Mouse (Mus musculus) T-helper 2 cell (primary cell): ENCODE results near the gene Olfr115.

Experiments
- in situ Hi-C: fragments of 300-600 bp; cut with MboI, MseI; formaldehyde crosslinking; loops from one replicate; pipeline ENCODE4 v1.15.1; 2025; ENCODE audit warnings: high pct_unique_total_duplicates

Gene Olfr115

GRCm38 (mm10) chr17:37627009-37627408, at the start of gene Olfr115, which contains the start of gene Olfr116:
Gene Olfr115 (minus strand): TSS chr17:37627109.
Gene Olfr116 (minus strand): TSS chr17:37627199.
- in situ Hi-C loops = no loop called here

GRCm38 (mm10) chr17:37666688-37667087, 39.8 kb upstream of the Olfr115 start, which contains the start of gene Olfr118:
Gene Olfr118 (plus strand): TSS chr17:37666988.
- in situ Hi-C loops = no loop called here

DNA sequence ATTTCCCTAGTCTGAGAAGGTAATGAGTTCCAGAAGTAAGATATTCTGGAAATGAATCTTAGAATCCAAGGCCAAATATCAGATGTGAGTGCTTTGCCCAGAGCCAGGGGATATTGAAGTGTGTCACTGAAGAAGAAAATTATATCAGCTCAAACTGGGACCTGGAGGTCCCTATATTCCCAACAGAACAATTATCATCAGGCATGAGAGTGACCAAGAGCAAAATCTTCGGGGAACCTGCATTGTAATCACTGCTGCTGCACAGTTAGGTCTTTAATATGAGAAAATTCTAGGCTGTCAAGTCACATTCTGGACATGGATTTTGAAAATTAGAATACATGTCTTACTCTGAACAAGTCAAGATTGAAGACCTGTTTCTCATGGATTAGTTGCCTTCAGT, 36.8 kb upstream of the Olfr115 start, which contains the start of gene Olfr117:
Olfr117 (minus strand) TSS at position 101 of the 400 bp plus-strand sequence.
- in situ Hi-C loops = no loop called here

DNA sequence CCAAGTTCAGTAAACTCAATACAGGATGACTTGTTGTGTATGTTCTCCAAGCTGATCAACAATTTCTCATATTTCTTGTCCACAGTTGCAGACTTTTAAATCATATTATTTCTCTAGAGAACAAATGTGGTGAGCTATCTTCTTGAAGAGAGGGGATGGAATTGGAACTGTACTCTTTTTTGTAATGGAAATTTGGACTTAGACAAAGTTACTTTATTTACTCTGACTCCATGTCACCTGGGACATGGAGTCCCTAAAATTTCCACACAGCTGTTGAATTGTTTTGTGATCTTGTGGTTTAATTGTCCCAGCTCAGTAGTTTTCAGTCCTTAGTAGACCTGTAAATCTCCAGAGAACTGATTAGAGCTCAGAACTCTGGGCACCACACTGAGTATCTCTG, 34.3 kb downstream of the Olfr115 start, which contains the start of gene Olfr114:
Olfr114 (minus strand) TSS at position 101 of the 400 bp plus-strand sequence.
- in situ Hi-C loops = loop anchor here (5.0 kb wide), 1 partner anchor 325 kb away; no protein-coding TSS in a partner anchor

DNA sequence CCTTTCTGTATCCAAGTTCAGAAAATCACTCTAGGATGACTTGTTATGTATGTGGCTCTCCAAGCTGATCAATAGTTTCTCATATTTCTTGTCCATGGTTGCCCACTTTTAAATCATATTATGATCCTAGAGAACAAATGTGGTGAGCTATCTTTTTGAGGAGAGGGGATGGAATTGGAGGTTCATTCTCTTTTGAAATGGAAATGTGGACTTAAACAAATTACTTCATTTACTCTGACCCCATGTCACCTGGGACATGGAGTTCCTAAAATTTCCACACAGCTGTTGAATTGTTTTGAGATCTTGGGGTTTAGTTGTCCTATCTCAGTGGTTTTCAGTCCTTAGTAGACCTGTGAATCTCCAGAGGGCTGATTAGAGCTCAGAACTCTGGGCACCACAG, 49.3 kb downstream of the Olfr115 start, which contains the start of gene Olfr113:
Olfr113 (minus strand) TSS at position 101 of the 400 bp plus-strand sequence.
- in situ Hi-C loops = no loop called here

GRCm38 (mm10) chr17:37569351-37569750, 57.6 kb downstream of the Olfr115 start, which contains the start of gene Olfr112:
Gene Olfr112 (minus strand): TSS chr17:37569451.
- in situ Hi-C loops = no loop called here
